Mouse (Mus musculus) granulocyte monocyte progenitor cell, adult 5-6 weeks (primary cell): ENCODE results near the gene Cntnap4. TPM values are rescaled to one million over a fixed set of nuclear protein-coding genes. Genes with fewer than 3 reads are reported as not detected.

ENCODE experiments used
- ATAC-seq: replicated peaks from 2 replicates; pipeline ENCODE4 v1.8.0; 2016; ENCODE audit warnings: mild to moderate bottlenecking, moderate TSS enrichment, inconsistent platforms; ENCODE audit not compliant: poor library complexity, severe bottlenecking
- total RNA-seq, 2 experiments: library from RNA; stranded (forward) in 1 of 2; stranded (reverse) in 1 of 2; fragments of 200-712, 200-1000 nt in 1 of 2; fragments of >200 nt in 1 of 2; fragmentation: Nextera tagmentation in 1 of 2; gene quantifications; 2 replicates each; pipeline ENCODE4 v1.2.3; 2014 to 2017

Cntnap4 gene
- total RNA-seq (2014; fragmentation: Nextera tagmentation) (not detected in 2 replicates), total RNA-seq (2017) (not detected in 2 replicates)

- ATAC-seq = no peak
Measured at GRCm38 (mm10) chr8:112569471-112570141, at the start of gene Cntnap4. TSS of gene Cntnap4 (plus strand) at chr8:112570043.

- no peak for ATAC-seq
Measured at GRCm38 (mm10) chr8:112557376-112557775, 12.5 kb upstream of the Cntnap4 start.

GRCm38 (mm10) chr8:112570541-112570940, 698 bp downstream of the Cntnap4 start:
- ATAC-seq = no peak

DNA sequence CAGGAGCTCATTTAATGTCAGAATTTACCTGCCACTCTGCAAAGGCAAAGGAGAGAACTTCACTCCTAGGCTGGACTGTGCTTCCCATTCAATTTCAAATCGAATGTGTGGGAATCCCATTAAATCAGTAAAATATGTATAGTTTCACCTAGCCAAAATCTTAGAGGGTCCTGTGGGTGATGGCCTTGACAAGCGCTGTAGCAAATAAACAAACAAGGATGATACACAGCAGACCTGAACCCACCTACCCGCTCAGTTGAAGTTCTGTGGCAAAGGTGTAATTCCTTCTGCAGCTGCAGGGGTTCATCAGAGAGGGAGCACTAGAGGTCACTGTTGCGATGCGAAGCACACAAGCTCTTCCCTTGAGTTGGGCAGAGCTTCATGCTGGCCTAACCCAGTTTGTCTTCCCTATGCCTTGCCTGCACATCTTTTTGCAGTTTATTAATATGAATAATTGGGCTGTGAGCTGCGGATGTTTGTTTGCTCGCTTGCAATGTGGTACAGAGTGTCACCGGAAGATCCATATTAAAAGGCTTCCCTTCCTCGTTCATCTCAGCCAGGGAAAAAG, 1.6 kb downstream of the Cntnap4 start:
- no peak for ATAC-seq

- no peak for ATAC-seq
Measured at GRCm38 (mm10) chr8:112581473-112581872, 11.6 kb downstream of the Cntnap4 start.

GRCm38 (mm10) chr8:112583440-112583839, 13.6 kb downstream of the Cntnap4 start:
- ATAC-seq = no peak

GRCm38 (mm10) chr8:112588357-112589051, 18.7 kb downstream of the Cntnap4 start:
- ATAC-seq = no peak

DNA sequence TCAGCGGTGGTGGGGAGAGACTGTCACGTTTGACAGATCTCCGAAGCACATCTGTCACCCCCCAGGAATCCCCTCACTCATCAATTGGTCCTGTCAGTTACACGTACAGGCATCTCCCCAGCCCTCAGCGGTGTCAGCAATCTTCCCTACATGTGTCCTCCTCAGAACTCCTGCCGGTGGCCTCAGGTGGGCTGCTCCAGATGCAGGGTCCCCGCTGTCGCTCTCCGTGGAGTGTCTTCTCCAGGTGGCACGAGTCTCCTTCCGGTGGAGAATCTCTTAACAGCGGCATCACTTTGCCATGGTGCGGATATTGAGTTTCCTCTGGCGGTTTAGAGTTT, 19.2 kb downstream of the Cntnap4 start:
- no peak for ATAC-seq

- 0 out of 2 replicates have a peak, but pooled peaks have one; percentile 14 for ATAC-seq
Measured at GRCm38 (mm10) chr8:112596023-112596776, 26.4 kb downstream of the Cntnap4 start.

- no peak for ATAC-seq
Measured at GRCm38 (mm10) chr8:112599975-112600374, 30.1 kb downstream of the Cntnap4 start.

GRCm38 (mm10) chr8:112601150-112601549, 31.3 kb downstream of the Cntnap4 start:
- no peak for ATAC-seq

DNA sequence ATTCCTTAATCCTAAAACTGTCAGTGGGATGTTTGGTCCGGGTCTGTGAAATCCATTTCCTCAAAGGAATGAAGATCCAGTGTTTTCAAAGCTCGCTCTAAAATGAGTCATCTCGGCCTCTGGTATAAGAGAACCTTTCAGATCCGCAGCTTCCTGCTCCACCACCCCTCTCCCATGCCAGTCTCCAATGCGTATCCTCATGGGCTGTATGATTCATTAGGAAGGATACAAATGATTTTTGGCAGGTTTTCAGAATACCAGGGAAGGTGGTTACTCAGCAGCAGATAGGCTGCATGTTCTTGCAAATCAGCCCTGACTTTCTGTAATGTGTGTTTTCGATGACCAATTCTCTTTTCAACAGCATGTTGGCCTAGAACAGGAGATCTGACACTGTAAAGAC, 40.3 kb downstream of the Cntnap4 start:
- ATAC-seq = no peak

DNA sequence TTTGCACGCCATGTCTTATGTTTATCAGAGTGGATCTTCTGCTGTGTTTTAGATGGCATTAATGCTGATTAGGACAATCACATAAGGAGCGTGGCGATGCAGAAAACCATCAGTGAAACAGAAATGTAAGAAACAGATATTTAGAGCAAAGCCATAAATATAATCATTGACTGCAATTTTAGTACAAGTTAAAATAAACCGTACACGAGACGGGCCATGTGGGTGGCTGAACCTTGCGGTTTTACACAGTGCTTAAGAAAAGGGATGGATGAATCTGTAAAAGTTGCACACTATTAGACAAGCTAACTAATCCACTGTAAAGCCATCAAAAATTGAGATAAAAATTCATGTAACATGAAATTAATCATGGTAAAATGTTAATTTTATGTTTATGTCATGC, 58.9 kb downstream of the Cntnap4 start:
- no peak for ATAC-seq

GRCm38 (mm10) chr8:112652657-112653056, 82.8 kb downstream of the Cntnap4 start:
- no peak for ATAC-seq

DNA sequence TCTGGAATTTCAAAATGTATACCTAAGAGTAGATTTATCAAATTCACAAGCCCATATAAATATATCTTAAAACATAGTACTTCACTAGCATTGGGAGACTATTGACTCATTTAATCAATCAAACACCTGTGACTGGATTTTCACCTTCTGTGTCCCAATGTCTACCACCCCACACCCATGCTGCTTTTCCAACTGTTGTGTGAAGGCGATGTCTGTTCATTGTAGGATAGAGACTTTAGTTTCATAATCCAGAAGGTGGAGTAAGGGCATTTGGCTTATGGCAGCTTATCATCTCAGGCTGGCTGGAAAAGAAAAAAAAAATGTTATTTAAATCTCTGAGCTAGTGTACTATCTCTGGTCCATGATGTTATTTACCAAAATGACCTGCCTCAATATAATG, 83.4 kb downstream of the Cntnap4 start:
- ATAC-seq = no peak

DNA sequence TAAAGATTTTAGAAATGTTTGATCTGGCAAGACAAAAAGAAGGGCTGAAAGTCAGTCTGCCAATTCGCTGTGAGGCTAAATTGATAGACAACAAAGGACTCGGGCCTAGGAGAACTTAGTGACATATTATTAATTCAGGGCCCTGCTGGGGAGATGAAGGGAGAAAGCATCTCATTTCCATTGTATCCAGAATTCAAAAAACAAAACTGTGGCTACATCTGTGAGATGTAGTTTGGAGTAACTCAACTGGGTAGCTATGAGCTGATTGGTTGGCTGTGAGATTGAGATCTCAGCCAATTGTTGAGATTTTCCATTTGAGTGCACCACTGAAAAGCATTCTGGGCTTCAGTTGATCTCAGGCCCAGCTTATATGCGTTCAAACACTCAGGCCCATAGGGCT, 84.2 kb downstream of the Cntnap4 start:
- no peak for ATAC-seq

GRCm38 (mm10) chr8:112664067-112664466, 94.2 kb downstream of the Cntnap4 start:
- no peak for ATAC-seq

- no peak for ATAC-seq
Measured at GRCm38 (mm10) chr8:112674671-112675070, 104.8 kb downstream of the Cntnap4 start.

GRCm38 (mm10) chr8:112681757-112682156, 111.9 kb downstream of the Cntnap4 start:
- ATAC-seq = no peak

DNA sequence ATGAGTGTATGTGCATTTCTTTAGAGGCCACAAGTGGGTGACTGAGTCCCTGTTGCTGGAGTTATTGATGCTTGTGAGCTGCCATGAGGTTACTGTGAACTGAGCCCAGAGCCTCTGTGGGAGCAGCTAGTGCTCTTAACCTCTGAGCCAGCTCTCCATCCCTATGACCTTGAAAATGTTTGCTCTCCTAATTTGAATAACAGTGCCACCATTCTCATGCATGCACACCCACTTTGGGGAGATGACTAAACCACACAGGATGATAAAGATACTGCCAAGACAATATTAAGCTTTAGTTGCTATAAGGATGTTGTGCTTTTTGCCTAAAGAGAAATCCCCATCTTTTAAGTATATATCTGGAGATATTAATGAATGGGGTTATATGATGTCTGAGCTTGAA, 125.9 kb downstream of the Cntnap4 start:
- ATAC-seq = no peak

GRCm38 (mm10) chr8:112698141-112698540, 128.3 kb downstream of the Cntnap4 start:
- no peak for ATAC-seq
